Mouse (Mus musculus) C2C12 (cell line): ENCODE measurements at regions not wholly inside any gene's neighbourhood (a gene's known extent, or its start where the extent isn't known, plus 50 kb on each side); places are given as distances from the start of the nearest gene placed in this dataset.

Experiments
- CTCF ChIP-seq: IDR thresholded peaks from one replicate; pipeline ENCODE4 v1.5.1; 2011; ENCODE audit not compliant: control insufficient read depth, insufficient read depth, insufficient read length
- MYOD1 ChIP-seq: IDR thresholded peaks from one replicate; pipeline ENCODE4 v1.6.1; 2011; ENCODE audit warnings: low read depth; ENCODE audit not compliant: control insufficient read depth, insufficient read length

- TF ChIP-seq CTCF (no peak), MYOD1 (no peak)
Measured at GRCm38 (mm10) chr8:128219539-128219938, 138.9 kb upstream of the Nrp1 start.
